Mouse (Mus musculus) urinary bladder, postnatal 4 days (tissue): ENCODE measurements around the gene Zbtb20.

Source experiments
- DNase-seq, 2 experiments: peaks; one replicate each; pipeline ENCODE4 v3.0.0; 2021 to 2022; ENCODE audit warnings: low spot score in 2 of 2

The Zbtb20 gene

GRCm38 (mm10) chr16:43561956-43562355 is 686.3 kb downstream of the Zbtb20 start:
- no peak for DNase-seq

- DNase-seq = no peak
These were observed 690.2 kb downstream of the Zbtb20 start for GRCm38 (mm10) chr16:43565872-43566271.

- no peak for DNase-seq
These were observed 690.8 kb downstream of the Zbtb20 start for GRCm38 (mm10) chr16:43566511-43566910.

DNA sequence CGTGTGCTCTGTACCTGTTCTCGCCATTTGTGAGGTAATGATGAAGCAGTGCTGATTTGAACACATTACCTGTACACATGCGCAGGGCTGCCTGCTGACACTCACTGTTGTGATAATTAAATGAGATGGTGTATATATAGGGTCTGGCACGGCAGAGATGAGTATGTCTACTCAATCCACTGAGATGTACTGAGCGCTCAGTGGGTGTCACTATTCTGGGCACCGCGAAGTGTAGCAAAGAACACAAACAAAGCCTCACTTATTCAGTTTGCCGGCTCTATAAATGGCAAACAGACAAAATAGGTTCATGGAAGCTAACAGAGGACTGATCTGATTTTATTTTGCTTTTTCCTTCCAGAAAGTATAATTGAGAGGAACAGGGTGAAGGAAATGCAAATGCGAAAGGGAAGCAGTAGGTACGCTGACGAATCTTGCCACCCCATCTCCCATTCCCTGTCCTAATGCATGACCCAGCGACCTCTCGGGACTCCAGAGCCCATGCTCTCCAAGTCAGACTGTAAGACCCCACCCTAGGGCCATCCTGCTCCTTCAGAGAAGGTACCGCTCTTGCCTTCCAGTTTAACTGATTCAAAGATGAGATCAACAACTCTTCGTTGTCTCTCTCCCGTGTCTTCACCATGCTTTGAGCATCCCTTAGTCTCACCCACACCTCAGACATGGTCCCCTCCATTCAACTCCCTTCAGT is 695.8 kb downstream of the Zbtb20 start:
- DNase-seq = no peak

- no peak for DNase-seq
These were observed 696.5 kb downstream of the Zbtb20 start for GRCm38 (mm10) chr16:43572171-43572570.

- no peak for DNase-seq
These were observed 697.1 kb downstream of the Zbtb20 start for GRCm38 (mm10) chr16:43572766-43573165.

GRCm38 (mm10) chr16:43573181-43573833 is 697.6 kb downstream of the Zbtb20 start:
- DNase-seq = no peak

DNA sequence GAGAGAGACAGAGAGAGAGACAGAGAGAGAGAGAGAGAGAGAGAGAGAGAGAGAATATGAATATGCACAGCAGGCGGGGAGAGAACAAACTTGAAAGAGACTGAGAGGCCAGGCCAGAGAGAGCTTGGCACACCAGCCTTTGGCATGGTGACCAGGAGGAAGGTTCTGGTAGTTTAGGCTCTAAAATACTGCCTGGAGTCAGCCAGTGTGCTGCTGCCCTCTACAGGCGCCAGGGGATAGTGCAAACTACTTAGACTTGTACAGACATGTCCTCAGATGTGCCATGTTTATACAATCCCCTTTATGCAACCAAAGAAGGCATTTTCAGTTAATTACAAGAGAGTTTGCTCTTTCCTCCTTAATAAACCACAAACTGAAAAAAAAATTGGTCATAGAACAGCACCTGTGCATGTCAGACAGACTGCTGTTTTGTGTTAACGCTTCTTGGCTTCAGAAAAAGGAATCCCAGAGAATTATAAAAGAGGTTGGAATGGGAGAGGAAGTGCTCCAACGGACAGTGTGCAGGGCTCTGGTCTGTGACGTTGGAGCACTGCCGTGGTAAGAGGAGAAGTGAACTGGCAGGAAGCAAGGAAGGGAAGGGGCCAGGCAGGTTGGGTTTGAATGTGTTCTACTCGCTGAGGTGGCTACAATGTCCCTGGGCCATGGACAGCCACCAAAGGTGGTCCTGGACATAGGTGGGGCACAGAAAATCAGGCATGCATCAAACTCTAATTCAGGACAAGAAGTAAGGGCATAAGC is 698.5 kb downstream of the Zbtb20 start:
- DNase-seq = peak; percentile 83 to 93

GRCm38 (mm10) chr16:43575066-43575465 is 699.4 kb downstream of the Zbtb20 start:
- DNase-seq = no peak

- no peak for DNase-seq
These were observed 699.8 kb downstream of the Zbtb20 start for GRCm38 (mm10) chr16:43575507-43575906.

DNA sequence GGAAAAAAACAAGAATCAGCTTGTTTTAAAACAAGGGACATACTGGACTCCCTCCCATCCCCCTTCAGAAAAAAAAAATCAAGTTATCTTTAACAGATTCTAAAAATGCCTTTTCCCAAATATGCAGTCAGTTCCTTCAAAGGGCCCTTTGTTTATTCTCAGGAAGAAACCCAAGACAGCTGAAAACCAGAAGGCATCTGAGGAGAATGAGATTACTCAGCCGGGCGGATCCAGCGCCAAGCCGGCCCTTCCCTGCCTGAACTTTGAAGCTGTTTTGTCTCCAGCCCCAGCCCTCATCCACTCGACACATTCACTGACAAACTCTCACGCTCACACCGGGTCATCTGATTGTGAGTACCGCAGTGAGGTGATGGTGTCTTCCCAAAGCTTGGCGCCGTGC is 701.7 kb downstream of the Zbtb20 start:
- peak; percentile 73 to 74 for DNase-seq

DNA sequence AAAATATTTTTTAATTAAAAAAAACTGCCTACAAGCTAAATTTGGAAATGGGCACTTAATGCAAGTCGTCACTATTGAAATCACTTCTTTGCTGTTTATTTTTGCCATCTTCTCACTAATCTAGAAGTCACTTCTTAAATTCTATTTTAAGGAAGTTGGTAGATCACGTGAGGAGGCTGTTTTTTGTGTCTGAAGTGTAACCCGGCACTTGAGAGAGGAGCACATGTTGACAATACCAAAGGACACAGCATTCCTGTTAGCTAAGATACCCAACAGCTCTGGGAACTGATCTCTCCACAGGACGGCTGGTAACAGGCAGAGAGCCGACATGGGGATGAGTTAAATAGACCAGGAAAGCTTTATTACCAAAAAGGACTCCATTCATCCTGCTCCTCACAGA is 702.7 kb downstream of the Zbtb20 start:
- no peak for DNase-seq

GRCm38 (mm10) chr16:43579111-43579510 is 703.4 kb downstream of the Zbtb20 start:
- no peak for DNase-seq

DNA sequence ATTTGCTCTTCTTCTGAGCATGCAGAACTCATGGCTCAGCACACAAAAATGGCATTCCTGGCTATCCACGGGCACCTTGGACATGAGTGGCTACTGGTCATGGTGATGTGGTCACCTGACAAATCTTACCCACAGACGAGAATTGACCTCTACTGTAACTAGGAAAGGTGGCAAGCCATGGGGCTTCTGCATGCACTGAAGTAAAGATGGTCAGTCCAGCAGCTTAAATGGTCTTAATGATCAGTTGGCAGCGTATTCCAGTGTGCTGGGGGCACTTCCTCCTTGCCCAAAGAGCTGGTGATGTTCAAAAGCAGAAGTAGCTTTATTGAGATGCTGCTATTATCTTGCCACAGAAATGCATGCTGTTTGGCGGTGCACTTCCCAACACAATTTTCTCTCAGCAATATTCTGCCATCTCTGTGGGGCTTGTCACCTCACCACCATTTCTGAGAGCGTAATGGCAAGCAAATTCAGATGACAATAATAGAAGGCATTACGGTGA is 704.7 kb downstream of the Zbtb20 start:
- DNase-seq = no peak

DNA sequence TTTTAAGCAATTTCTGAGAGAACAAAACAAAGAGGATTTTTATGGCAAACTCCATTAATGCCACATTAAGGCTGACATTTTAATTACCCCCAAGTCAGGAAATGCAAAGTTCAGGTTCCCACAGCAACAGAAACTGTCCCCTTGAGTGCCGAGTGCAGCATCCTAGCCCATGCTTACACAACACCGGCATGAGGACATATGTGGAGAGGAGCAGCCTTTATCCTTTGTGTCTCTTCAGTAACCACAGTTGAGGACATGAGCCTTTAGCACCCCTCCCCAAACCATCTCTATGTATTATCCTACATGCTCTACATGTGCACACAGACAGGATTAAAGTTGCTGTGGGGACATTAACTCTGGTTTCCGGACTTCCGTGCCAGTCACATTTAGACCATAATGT is 705.9 kb downstream of the Zbtb20 start:
- no peak for DNase-seq

- DNase-seq = no peak
These were observed 711.3 kb downstream of the Zbtb20 start for GRCm38 (mm10) chr16:43586859-43587429.

GRCm38 (mm10) chr16:43590704-43591493 is 715.2 kb downstream of the Zbtb20 start:
- peak in 1 of 2 experiments; percentile 33 for DNase-seq

GRCm38 (mm10) chr16:43592062-43592461 is 716.4 kb downstream of the Zbtb20 start:
- no peak for DNase-seq

GRCm38 (mm10) chr16:43592801-43593200 is 717.1 kb downstream of the Zbtb20 start:
- peak in 1 of 2 experiments; percentile 14 for DNase-seq

DNA sequence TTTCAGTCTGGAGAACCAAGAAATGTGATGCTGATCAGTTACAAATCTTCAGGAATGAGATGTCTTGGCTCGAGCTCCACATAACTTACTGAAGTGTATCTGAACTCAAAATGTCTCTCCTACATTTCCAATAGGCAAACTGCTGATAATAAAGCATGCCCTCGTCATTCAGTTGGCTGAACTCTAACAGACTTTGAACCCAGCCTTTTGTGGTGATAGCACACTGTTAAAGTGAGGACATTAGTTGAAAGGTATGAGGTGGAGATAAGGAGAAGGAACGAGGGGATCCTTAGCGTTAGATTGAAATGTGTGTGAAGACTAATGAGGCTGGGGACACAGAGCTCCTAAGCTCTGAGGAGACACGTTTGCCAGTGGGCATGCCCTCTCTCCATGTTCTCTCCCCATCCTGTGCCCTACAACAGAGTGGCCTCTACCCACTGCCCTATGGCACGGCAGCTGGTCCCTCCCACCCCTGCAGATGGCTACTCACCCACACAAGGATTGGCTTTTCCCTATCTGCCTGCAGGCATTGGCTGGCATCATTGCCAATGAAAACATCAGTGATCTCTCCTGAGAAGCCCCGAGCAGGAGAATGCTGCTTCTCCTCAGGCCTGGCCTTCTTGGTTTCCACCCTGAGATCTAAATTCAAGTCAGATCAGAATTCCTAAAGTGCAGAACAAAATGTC is 721.8 kb downstream of the Zbtb20 start:
- DNase-seq = peak in 1 of 2 experiments; percentile 38

DNA sequence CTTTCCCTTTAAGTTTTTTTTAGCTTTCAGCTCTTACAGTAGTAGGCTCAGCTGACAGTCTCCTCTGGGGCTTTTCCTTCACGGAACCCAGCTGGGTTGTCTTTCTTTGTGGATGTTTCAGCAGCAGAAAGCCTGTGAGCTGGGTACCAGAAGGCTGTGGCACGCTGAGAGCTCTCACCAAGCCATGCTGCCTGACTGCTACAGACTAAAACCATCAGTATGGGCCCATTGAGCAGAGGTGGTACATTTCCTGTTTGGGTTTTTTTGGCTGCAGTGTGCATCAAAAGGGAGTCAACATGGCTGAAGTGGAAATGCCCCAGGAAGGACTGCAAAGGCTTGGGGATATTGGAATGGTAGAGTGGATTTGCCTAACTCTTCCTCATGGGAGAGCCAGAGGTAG is 724.0 kb downstream of the Zbtb20 start:
- peak in 1 of 2 experiments; percentile 14 for DNase-seq
